Mouse (Mus musculus) G1E (cell line): ENCODE results near the gene Map3k13.

Experiments
- CTCF ChIP-seq: IDR thresholded peaks from 2 replicates; pipeline ENCODE4 v1.5.1; 2012; ENCODE audit warnings: low read depth, low read length, inconsistent platforms, mixed read lengths
- POLR2AphosphoS5 ChIP-seq: IDR thresholded peaks from 2 replicates; pipeline ENCODE4 v1.6.1; 2012; ENCODE audit warnings: low read depth, low read length, inconsistent platforms; ENCODE audit not compliant: insufficient replicate concordance

- no peak for TF ChIP-seq CTCF
- TF ChIP-seq POLR2AphosphoS5, result no peak
Measured at GRCm38 (mm10) chr16:21806892-21807291, 12.7 kb downstream of the Map3k13 start.
